Mouse (Mus musculus) intestine, postnatal 0 days (tissue): ENCODE data around the gene Camk1d. TPM values are rescaled to one million over a fixed set of nuclear protein-coding genes. Genes with fewer than 3 reads are reported as not detected.

Experiments
- ATAC-seq: fragments of 200-750 bp; cut with Nextera tagmentation; 2 replicates; pipeline ENCODE4 v1.8.0; 2017; ENCODE audit warnings: mild to moderate bottlenecking, moderate TSS enrichment, moderate library complexity
- H3K27ac ChIP-seq: fragments of 300-500 bp; sonication (generic); 2 replicates; pipeline ENCODE4 v1.5.1; 2014; ENCODE audit warnings: mild to moderate bottlenecking, low read depth, low read length, moderate library complexity
- H3K27me3 ChIP-seq: fragments of 300-500 bp; sonication (generic); replicated peaks from 2 replicates; pipeline ENCODE4 v1.6.1; 2014; ENCODE audit warnings: low read length, mixed read lengths; ENCODE audit not compliant: control insufficient read depth, insufficient read depth
- H3K36me3 ChIP-seq: fragments of 300-500 bp; sonication (generic); 2 replicates; pipeline ENCODE4 v1.6.1; 2014; ENCODE audit warnings: mild to moderate bottlenecking, moderate library complexity; ENCODE audit not compliant: control insufficient read depth, insufficient read depth
- H3K4me1 ChIP-seq: fragments of 300-500 bp; sonication (generic); replicated peaks from 2 replicates; pipeline ENCODE4 v1.6.1; 2014; ENCODE audit warnings: antibody characterized with exemption, low read length, mixed read lengths; ENCODE audit not compliant: control insufficient read depth, insufficient read depth
- H3K4me2 ChIP-seq: fragments of 300-500 bp; sonication (generic); replicated peaks from 2 replicates; pipeline ENCODE4 v1.6.1; 2014; ENCODE audit warnings: low read depth, mild to moderate bottlenecking, moderate library complexity
- H3K4me3 ChIP-seq: fragments of 300-500 bp; sonication (generic); 2 replicates; pipeline ENCODE4 v1.5.1; 2014; ENCODE audit warnings: low read depth, low read length
- H3K9ac ChIP-seq: fragments of 300-500 bp; sonication (generic); 2 replicates; pipeline ENCODE4 v1.6.1; 2014; ENCODE audit warnings: mild to moderate bottlenecking, low read depth, low read length
- H3K9me3 ChIP-seq: fragments of 300-500 bp; sonication (generic); 2 replicates; pipeline ENCODE4 v1.6.1; 2016; ENCODE audit warnings: mixed run types; ENCODE audit not compliant: control insufficient read depth
- CTCF ChIP-seq: sonication (generic); IDR thresholded peaks from 2 replicates; pipeline ENCODE4 v1.5.1; 2016; ENCODE audit warnings: low read depth, mild to moderate bottlenecking, control low read depth, antibody characterized with exemption, moderate library complexity
- WGBS: fragments of 180-500 bp; shearing (Covaris S2); extraction: QIAGEN DNeasy Blood & Tissue Kit; methylation state at CpG from one replicate; pipeline ENCODE4 v1.1.7; 2014; 5-methylcytosine and 5-hydroxymethylcytosine counted together
- polyA plus RNA-seq: library from polyadenylated mRNA; unstranded; fragments of >200 nt; fragmentation: Nextera tagmentation; extraction: Ambion mirVana; gene quantifications from 2 replicates; pipeline ENCODE4 v1.2.1, GENCODE M21; 2015

The Camk1d gene
- polyA plus RNA-seq, 1 experiment from 2014 or later, result 11.3 TPM

DNA sequence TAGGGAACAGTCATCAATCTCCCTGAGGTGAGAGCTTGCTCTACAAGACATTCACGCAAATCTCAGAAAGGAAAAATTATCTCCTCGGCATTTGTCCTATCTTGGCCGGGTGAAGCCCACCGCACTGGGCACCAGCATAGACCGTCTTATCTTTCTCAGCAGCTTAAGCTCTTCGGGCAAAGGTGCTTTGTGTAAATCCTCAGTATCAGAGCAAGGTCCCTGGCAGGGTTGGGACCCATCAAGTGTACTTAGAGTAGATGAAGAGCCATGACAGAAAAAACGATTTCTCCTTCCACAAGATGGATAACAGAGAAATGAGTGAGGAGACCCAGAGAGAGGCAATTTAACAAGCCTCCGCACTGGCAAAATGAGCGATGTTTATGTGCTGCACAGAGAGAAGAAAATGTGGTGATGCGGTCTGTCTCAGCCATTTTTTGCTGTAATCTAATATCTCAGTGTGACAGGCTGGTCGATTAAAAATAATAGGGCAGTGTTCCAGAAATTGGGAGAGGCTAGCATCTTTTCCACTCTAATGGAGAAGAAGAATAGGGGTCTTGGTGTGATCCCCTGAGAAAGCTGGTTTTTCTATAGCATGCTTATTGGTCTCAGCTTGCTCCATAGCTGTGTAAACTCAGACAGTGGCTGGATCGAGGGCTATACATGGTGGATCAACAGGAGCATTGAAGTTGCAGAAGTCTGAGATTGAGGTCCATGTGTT, 386.6 kb downstream of the Camk1d start:
- 74% methylated on average over 12 of the region's 12 CpGs for WGBS
- no peaks in the 10 kb centered on the region for H3K9me3 ChIP-seq
- no peak overlapping the region for H3K4me3 ChIP-seq
- no peaks in the 10 kb centered on the region for H3K4me1 ChIP-seq
- no peak for TF ChIP-seq CTCF
- no peak overlapping the region for H3K4me2 ChIP-seq
- no peak overlapping the region for H3K9ac ChIP-seq
- no peaks in the 10 kb centered on the region for H3K27me3 ChIP-seq
- H3K36me3 ChIP-seq, result 0 out of 2 replicates have a peak, but pooled peaks cover 5% of the 10 kb centered on the region
- no peak overlapping the region for H3K27ac ChIP-seq
- no peak for ATAC-seq

DNA sequence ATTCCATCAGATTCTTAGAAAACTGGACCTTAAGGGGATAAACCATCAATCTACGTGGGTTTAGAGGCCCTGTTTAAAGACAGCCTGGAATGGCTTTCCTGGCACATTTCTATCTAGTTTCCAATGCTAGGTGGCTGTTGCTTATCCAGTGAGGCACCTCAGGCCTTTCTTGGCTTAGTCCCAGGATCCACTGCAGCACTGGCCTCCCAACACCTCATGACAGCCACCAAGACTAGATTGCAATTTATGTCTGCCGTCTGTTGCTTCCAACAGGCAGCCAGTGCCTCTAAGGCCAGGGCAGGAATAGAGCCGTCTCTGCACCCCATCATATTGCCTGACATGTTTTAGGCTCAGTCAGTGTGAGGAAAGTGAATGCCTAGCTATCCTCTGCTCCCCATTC, 389.5 kb downstream of the Camk1d start:
- no peak for ATAC-seq
- TF ChIP-seq CTCF, result no peak
- H3K27ac ChIP-seq, result no peak overlapping the region
- no peak overlapping the region for H3K4me3 ChIP-seq
- WGBS, result 64% methylated on average over 3 of the region's 3 CpGs
- H3K27me3 ChIP-seq, result no peaks in the 10 kb centered on the region
- no peak overlapping the region for H3K4me2 ChIP-seq
- no peaks in the 10 kb centered on the region for H3K9me3 ChIP-seq
- H3K36me3 ChIP-seq, result 0 out of 2 replicates have a peak, but pooled peaks cover 5% of the 10 kb centered on the region
- no peaks in the 10 kb centered on the region for H3K4me1 ChIP-seq
- no peak overlapping the region for H3K9ac ChIP-seq

DNA sequence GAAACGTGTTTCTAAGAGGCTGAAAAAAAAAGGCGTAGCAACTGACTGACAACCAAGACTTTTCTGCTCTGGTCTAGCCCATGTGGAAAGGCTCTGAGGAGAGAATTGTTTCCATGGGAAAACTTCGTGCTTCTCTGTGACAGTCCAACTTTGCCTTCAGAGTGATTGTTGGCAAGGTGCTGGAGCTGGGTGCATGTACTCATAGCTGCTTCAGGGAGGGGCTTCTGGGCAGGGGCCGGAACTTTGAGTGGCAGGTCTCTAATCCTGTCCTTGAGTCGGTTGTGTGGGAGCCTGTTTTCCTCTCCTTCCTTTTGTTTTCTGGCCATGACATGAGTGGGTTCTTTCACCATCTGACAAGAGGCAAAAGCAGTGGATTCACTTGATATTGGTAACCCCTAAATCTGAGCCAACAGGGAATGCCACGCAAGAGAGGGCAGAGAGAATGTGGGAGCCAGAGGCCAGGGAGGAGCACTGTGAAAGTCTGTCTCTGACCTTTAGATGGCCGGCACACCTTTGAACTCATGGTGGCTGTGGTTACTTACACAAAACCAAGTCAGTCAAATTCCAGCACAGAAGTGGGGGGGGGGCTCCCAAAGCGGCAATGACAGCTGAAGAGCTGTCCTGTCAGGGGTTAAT, 392.5 kb downstream of the Camk1d start:
- ATAC-seq, result no peak
- H3K27me3 ChIP-seq, result no peaks in the 10 kb centered on the region
- H3K36me3 ChIP-seq, result 0 out of 2 replicates have a peak, but pooled peaks cover 5% of the 10 kb centered on the region
- TF ChIP-seq CTCF, result no peak
- 0 out of 2 replicates have a peak, but pooled peaks cover 2% of the 10 kb centered on the region for H3K4me1 ChIP-seq
- no peak overlapping the region for H3K4me2 ChIP-seq
- H3K27ac ChIP-seq, result no peak overlapping the region
- 57% methylated on average over 8 of the region's 8 CpGs for WGBS
- H3K9me3 ChIP-seq, result no peaks in the 10 kb centered on the region
- H3K9ac ChIP-seq, result no peak overlapping the region
- no peak overlapping the region for H3K4me3 ChIP-seq

GRCm38 (mm10) chr2:5319138-5319537, 395.2 kb downstream of the Camk1d start:
- WGBS, result 90% methylated on average over 3 of the region's 3 CpGs
- no peak overlapping the region for H3K27ac ChIP-seq
- no peak overlapping the region for H3K4me3 ChIP-seq
- TF ChIP-seq CTCF, result no peak
- H3K4me1 ChIP-seq, result 0 out of 2 replicates have a peak, but pooled peaks cover 2% of the 10 kb centered on the region
- no peak for ATAC-seq
- H3K4me2 ChIP-seq, result no peak overlapping the region
- H3K36me3 ChIP-seq, result no peaks in the 10 kb centered on the region
- H3K9ac ChIP-seq, result no peak overlapping the region
- no peaks in the 10 kb centered on the region for H3K27me3 ChIP-seq
- H3K9me3 ChIP-seq, result no peaks in the 10 kb centered on the region

DNA sequence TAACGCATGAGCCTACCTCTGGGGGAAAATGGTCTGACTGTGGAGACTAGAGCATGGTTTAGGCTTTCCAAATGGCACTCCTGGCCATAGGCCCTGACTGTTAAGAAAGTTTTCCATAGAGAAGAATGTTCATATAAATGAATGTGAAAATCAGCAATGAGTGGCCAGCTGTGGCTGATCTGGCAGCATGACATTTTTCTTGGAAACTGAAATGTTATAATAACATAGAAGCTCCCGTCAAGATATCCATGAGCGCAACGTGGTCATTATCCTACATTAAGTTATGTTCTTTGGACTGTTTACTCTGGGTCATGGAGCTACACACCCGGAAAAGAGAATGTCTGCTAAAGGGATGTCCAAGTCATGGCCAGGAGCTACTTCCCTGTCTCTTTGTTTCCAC, 397.6 kb downstream of the Camk1d start:
- no peak overlapping the region for H3K4me2 ChIP-seq
- ATAC-seq, result no peak
- H3K27me3 ChIP-seq, result no peaks in the 10 kb centered on the region
- peaks cover 15% of the 10 kb centered on the region; the same call in 1 of the 2 replicates for H3K36me3 ChIP-seq
- H3K4me3 ChIP-seq, result no peak overlapping the region
- no peak overlapping the region for H3K27ac ChIP-seq
- 43% methylated on average over 5 of the region's 5 CpGs for WGBS
- H3K4me1 ChIP-seq, result 0 out of 2 replicates have a peak, but pooled peaks cover 2% of the 10 kb centered on the region
- no peaks in the 10 kb centered on the region for H3K9me3 ChIP-seq
- no peak for TF ChIP-seq CTCF
- H3K9ac ChIP-seq, result no peak overlapping the region

- WGBS, result 63% methylated on average over 4 of the region's 4 CpGs
- Histone ChIP-seq H3K9ac (no peak overlapping the region), H3K27ac (no peak overlapping the region), H3K9me3 (no peaks in the 10 kb centered on the region), H3K27me3 (no peaks in the 10 kb centered on the region), H3K4me1 (0 out of 2 replicates have a peak, but pooled peaks cover 2% of the 10 kb centered on the region), H3K4me3 (no peak overlapping the region), H3K4me2 (no peak overlapping the region), H3K36me3 (peaks cover 19% of the 10 kb centered on the region; the same call in 1 of the 2 replicates)
- 0 out of 2 replicates have a peak, but pooled peaks have one; percentile 44 for ATAC-seq
- TF ChIP-seq CTCF, result no peak
Observed at GRCm38 (mm10) chr2:5316217-5316616, 398.1 kb downstream of the Camk1d start.
